Mouse (Mus musculus) cerebellum, adult 2 months (tissue): ENCODE results near the gene Peg3.

Experiments used
- CTCF ChIP-seq: fragments of 200-500 bp; IDR thresholded peaks from 2 replicates; pipeline ENCODE4 v1.5.1; 2011; ENCODE audit warnings: low read depth, mild to moderate bottlenecking, control low read depth, low read length, moderate library complexity, borderline replicate concordance; ENCODE audit not compliant: insufficient read depth
- POLR2A ChIP-seq: fragments of 200-500 bp; IDR thresholded peaks from 2 replicates; pipeline ENCODE4 v1.6.1; 2011; ENCODE audit warnings: low read length, control low read depth, borderline replicate concordance; ENCODE audit not compliant: insufficient read depth

- no peak for TF ChIP-seq CTCF
- no peak for TF ChIP-seq POLR2A
These were observed 29.9 kb upstream of the Peg3 start for GRCm38 (mm10) chr7:6760170-6760569.
